8 mouse cellular contexts compared by ENCODE assay signal in the genomic region with DNA sequence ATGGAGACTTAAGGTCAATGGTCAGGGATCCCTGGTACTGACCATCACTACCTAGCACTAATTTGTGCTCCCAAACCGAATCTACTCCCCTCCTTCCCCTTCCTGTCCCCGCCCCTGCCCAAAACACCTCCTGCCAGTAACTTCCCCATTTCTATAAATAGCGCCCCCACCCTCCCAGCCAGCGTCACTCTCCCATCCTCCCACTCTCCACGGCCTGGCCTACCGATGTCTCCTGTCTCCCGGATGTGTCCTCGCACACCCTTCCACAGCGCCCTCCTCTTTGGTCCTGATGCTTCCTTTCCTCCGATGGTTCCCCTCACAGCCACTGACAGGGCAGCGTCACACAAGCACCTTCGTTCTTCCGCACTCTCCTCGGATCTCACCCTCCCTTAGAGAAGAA. TPM values are rescaled to one million over a fixed set of nuclear protein-coding genes. Genes with fewer than 3 reads are reported as not detected.
DNase-seq lines count a peak whose midpoint lies in the region; ATAC-seq lines count a peak whose summit lies in the region.

No protein-coding gene starts in this region.

- DNase-seq in left cerebral cortex, adult 18-20 months (ENCODE audit: low spot score in 2 of 2), result peak; percentile 56 to 64
- no peak for DNase-seq in left cerebral cortex, adult 11 months (ENCODE audit: low spot score)
- DNase-seq in adrenal gland, postnatal 14 days, result peak; percentile 75
- peak; percentile 65 to 80 for DNase-seq in kidney, postnatal 25 days
- DNase-seq in thymus, postnatal 25 days, result peak; percentile 77
- no peak for DNase-seq in testis, postnatal 10 days (ENCODE audit: low spot score)

- H3K27ac ChIP-seq in heart, embryonic 12.5 days (ENCODE audit: poor library complexity, severe bottlenecking), result peak overlapping the region; percentile 81

- ATAC-seq in heart, embryonic 12.5 days (ENCODE audit: insufficient number of reproducible peaks, low FRiP score), result peak; percentile 75
- peak; percentile 81 for ATAC-seq in megakaryocyte progenitor cell, adult 5-6 weeks (replicated peaks; ENCODE audit: poor library complexity)

- peaks cover 54% of the 10 kb centered on the region for H3K4me1 ChIP-seq in heart, embryonic 12.5 days (replicated peaks)

- H3K9me3 ChIP-seq in heart, embryonic 12.5 days (replicated peaks), result no peaks in the 10 kb centered on the region

- 0 out of 2 replicates have a peak, but pooled peaks cover 4% of the 10 kb centered on the region for H3K27me3 ChIP-seq in heart, embryonic 12.5 days (replicated peaks)

- WGBS in heart, embryonic 12.5 days, result 7% methylated on average over 14 of the region's 14 CpGs

- peak overlapping the region; percentile 43; the same call in 1 of the 2 replicates for H3K9ac ChIP-seq in heart, embryonic 12.5 days

- no peak overlapping the region for H3K4me3 ChIP-seq in heart, embryonic 12.5 days

- H3K4me2 ChIP-seq in heart, embryonic 12.5 days, result peak overlapping the region; percentile 13

- H3K36me3 ChIP-seq in heart, embryonic 12.5 days, result no peaks in the 10 kb centered on the region

RNA-seq across cellular contexts. Expression of a gene that starts 39.9 kb away (rescaled TPM):
- 10 to 100 TPM; 76.3 to 83.2 TPM for total RNA-seq in left cerebral cortex, adult 18-20 months (2021)
- total RNA-seq in adrenal gland, postnatal 14 days (2021), result 11.1 and 12.9 TPM in 2 replicates
- polyA plus RNA-seq in heart, embryonic 12.5 days (2016; fragmentation: Nextera tagmentation; extraction: Ambion mirVana), result 8.9 and 10.9 TPM in 2 replicates
- 6.8 and 12.1 TPM in 2 replicates for total RNA-seq in megakaryocyte progenitor cell, adult 5-6 weeks (2015)
- total RNA-seq in megakaryocyte progenitor cell, adult 5-6 weeks (2017), result 5.1 and 5.7 TPM in 2 replicates

Comparison
In these comparisons a context has a peak if more than half of its experiments do, and no peak if none do; other contexts are left out.
1. DNase-seq: peak in left cerebral cortex, adult 18-20 months (2 of 2), adrenal gland, postnatal 14 days (single experiment), kidney, postnatal 25 days (2 of 2) and thymus, postnatal 25 days (single experiment); none in left cerebral cortex, adult 11 months (single experiment) and testis, postnatal 10 days (single experiment).